Comparison of ENCODE assay signal across 8 mouse cellular contexts in the genomic region with DNA sequence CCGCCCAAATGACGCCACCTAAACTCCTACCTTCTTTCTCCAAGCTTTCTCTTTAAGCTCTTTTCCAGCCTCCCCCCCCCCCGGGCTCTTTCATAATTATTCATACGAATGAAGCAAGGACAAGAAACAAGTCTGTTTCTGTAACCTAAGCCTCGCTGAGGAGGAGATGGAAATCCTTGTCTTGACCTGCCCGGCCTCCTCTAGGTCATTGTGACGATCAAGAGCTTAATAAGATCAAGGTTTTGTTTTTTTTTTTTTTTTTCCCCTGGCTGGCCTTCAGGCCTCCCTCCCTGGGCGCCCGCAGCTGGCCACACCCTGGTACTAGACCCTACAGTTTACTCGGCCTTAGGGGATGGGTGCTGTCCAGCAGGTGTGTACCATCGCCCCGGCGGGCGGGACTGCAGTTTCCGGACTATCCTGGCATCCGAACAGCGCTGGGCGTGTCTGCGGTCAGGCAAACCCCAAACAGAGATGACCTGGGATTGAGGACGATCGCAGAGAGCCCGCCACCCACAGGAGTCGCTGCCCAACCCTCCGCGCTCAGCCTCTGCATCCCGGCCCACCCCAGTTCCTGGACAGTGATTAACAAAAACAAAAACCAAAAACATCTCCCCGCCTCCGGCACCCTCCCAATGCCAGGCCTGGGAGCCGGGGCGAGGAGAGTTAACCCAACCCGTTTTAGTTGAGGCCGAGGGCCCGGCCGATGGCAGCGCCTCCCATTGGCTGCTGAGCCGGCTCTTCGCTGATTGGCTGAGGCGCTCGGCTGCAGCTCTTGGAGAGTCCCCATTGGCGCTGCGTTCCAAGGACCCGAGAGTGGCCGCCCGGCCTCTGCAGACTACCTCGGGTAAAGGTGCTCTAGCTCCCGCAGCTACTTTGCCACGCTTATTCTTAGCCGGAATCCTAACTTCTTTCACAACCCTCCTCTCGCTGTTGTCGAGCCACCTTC. TPM values are rescaled to one million over a fixed set of nuclear protein-coding genes. Genes with fewer than 3 reads are reported as not detected.
A peak's percentile ranks its signal among the peaks of the same experiment; 100 is the strongest.
DNase-seq lines count a peak whose midpoint lies in the region; ATAC-seq lines count a peak whose summit lies in the region.

TSS of gene Slc25a35 (plus strand) at position 795 of the 946 bp plus-strand sequence.

- DNase-seq in adrenal gland, adult (ENCODE audit: inconsistent age in 2 of 2, low spot score in 1 of 2) = peak; percentile 94 to 97
- DNase-seq in embryo, embryonic 10.5 days (ENCODE audit: low spot score) = peak; percentile 94
- peak; percentile 93 for DNase-seq in gastrocnemius, postnatal 14 days
- peak; percentile 91 to 94 for DNase-seq in left cerebral cortex, postnatal 10 days (ENCODE audit: extremely low spot score in 1 of 2, low spot score in 2 of 2)
- peak; percentile 93 for DNase-seq in right cerebral cortex, postnatal 25 days
- peak; percentile 85 to 88 for DNase-seq in urinary bladder, postnatal 4 days (ENCODE audit: low spot score in 2 of 2)

- intact Hi-C loops in gastrocnemius, postnatal 14 days (cut with DNase I; ENCODE audit: low total_unique reads) = loop anchor here (2.0 kb wide), 1 partner anchor 69 kb away; no protein-coding TSS in a partner anchor
- intact Hi-C loops in left cerebral cortex, postnatal 10 days (cut with DNase I) = no loop called here

- peak; percentile 93 for ATAC-seq in inflammation-experienced regulatory T-cells, adult 6 months
- ATAC-seq in megakaryocyte-erythroid progenitor cell, adult 5-6 weeks (replicated peaks; ENCODE audit: low FRiP score, low TSS enrichment, poor library complexity, severe bottlenecking) = peak; percentile 91

RNA-seq across cellular contexts. Expression of gene Slc25a35, which starts in this region (rescaled TPM):
- total RNA-seq in gastrocnemius, postnatal 14 days (2021) = 1 to 10 TPM; 4.3 to 5.7 TPM
- 1 to 10 TPM; 7.0 to 8.3 (median 7.6) TPM for polyA plus RNA-seq in inflammation-experienced regulatory T-cells, adult 6 months (2017; shearing (Covaris generic))
- total RNA-seq in left cerebral cortex, postnatal 10 days (2021) = 1 to 10 TPM; 3.2 to 3.6 TPM
- 2.6 and 3.6 TPM in 2 replicates for total RNA-seq in megakaryocyte-erythroid progenitor cell, adult 5-6 weeks (2014; fragmentation: Nextera tagmentation)
- total RNA-seq in megakaryocyte-erythroid progenitor cell, adult 5-6 weeks (2017) = 1.1 and 4.5 TPM in 2 replicates

Comparison
In these comparisons a context has a peak if more than half of its experiments do, and no peak if none do; other contexts are left out.
1. Peak in every context shown above with its lines: DNase-seq and ATAC-seq.